Mouse (Mus musculus) naive thymus-derived CD4-positive, alpha-beta T cell, adult 2 months (primary cell): ENCODE measurements at regions not wholly inside any gene's neighbourhood (a gene's known extent, or its start where the extent isn't known, plus 50 kb on each side); places are given as distances from the start of the nearest gene placed in this dataset.

Source experiments
- DNase-seq: peaks from one replicate; pipeline ENCODE4 v3.0.0-alpha.2; 2011; ENCODE audit warnings: low read depth

DNA sequence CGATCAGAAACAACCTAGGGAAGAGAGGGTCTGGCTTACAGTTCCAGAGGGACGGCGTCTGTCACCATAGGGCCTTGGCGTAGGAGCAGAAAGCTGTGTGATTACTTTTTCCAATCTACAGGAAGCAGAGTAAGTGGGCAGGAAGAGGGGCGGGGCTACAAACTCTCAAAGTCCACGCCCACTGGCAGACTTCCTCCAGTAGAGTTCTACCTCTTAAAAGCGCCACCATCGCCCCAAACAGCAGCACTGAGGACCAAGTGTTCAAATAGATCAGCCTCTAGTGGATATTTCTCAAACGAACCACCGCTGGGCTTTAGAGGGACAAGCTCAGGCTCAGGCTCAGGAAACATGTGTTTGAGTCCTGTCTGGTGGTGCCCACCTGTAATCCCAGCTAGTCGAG, 231.2 kb upstream of the Msx2 start:
- DNase-seq, result no peak

DNA sequence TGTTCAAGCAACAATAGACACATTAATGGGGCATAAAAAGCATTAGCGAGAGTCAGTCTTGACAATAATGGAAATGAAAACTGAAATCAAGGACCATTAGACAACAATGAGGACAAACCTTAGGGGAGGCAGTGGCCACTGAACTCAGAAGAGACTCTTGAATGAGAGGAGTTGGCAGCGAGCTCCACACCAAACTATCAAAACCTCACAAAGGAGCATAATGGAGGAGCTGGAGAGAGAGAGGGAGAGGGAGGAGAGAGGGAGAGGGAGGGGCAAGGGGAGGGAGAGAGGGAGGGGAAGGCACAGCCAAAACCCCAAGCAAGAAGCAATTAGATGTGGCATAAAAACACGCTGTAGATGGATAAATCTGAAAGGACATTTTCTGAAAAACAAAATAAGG, 227.4 kb upstream of the Msx2 start:
- DNase-seq, result no peak

DNA sequence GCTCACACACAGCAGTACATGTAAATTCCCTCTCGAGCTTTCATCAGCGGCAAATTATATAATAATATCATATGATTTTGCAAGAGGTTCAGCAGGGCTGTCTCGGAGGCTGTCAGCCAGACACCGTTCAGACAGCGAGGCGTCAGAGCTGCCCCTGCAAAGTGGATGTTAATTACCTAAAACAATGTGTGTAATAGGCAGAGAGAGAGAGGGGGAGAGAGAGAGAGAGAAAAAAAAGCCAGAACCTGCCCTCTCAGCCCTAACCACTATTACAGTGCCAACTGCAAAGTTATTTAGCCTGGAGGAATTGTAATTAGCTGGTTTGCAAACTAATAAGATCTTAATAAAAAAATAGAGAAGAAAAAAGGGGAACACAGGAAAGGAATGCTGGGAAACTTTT, 225.1 kb upstream of the Msx2 start:
- no peak for DNase-seq

DNA sequence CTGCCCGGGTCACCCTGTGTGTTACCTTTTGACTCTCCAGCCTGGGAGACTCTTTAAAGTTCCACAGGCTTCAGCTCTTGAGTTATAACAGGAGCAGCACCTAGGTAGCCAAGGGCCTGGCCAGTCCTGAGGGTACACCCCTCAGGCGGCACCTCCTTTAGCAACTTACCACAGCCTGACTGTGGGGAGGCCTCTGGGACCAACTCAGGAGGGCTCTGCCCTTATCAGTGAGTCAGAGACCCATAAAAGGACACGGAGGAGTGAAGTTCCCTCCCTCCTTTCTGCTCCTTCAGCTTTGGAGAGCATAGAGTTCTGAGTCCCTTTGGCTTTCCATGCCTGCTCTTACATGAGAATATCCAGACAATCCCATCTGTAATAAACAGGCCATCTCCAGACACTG, 222.5 kb upstream of the Msx2 start:
- DNase-seq, result no peak

DNA sequence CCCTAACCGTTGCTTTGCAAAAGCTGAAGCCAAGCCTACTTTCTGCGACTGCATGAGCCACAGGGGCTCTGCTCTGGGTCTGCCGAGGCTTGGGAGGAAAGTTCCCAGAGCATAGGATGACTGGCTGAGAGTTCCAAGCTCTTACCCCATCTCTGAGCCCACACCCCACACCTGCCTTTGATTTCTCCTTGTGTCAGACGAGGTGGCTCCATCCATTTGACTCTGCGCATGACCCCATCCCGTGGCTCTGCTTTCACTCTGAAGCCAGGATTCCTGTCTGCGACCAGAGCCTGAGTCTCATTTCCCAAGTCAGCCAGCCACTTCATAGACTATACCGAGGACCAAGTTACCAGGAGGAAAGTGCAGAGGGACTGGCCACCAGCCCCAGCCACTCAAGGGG, 216.1 kb upstream of the Msx2 start:
- DNase-seq, result no peak

DNA sequence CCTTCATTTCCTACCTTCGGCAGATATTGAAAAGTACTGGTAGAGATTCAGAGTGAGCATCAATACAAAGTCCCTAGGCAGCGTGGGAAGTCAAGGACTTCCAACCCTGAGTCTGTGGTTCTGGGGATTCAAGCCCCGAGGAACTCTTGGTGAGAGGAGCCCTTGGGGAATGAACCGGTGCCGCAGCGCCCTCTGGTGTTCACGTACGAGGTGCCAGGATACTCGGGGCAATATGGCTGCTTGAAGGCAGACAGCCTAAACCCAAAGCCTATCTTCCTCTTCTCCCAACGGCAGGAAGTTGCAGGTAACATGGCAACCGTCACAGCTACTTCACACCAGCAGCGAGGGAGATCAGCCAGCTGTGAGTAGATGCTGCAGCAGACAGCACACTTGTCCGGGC, 215.6 kb upstream of the Msx2 start:
- no peak for DNase-seq

DNA sequence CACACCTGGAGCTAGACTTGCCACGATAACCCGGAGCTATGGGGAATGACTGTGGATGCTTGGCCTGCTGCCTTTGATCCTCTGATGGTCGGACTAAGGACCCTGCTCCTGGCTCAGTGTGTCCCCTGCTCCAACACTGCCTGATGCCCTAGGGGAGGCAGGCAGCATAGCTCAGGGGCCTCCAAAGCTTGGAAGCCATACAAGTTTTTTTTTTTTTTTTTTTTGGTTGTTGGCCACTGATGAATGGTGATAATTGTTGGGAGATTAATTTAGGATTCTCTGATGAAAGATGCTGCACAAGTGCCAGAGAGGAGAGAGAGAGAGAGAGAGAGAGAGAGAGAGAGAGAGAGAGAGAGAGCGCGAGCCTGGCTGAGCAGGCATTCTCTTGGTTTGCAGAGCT, 211.6 kb upstream of the Msx2 start:
- no peak for DNase-seq

DNA sequence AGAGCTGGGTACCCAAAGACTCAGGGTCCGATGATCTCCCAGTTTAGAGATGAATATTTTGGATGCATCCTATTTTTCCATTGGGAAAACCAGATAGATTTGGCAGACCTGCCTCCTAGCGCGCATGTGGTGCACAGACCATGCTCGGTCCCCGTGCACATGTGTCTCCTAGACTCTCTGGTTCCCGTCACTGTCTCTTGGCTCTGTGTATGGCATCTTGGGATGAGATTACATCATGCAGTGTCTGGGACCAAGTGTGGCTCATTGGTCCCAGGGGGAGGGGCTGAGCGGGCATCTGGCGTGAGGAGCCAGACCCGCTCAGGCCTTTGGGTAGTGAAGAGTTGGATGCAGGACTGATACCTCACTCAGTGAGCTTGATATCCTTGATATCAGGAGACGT, 204.3 kb upstream of the Msx2 start:
- DNase-seq, result no peak

DNA sequence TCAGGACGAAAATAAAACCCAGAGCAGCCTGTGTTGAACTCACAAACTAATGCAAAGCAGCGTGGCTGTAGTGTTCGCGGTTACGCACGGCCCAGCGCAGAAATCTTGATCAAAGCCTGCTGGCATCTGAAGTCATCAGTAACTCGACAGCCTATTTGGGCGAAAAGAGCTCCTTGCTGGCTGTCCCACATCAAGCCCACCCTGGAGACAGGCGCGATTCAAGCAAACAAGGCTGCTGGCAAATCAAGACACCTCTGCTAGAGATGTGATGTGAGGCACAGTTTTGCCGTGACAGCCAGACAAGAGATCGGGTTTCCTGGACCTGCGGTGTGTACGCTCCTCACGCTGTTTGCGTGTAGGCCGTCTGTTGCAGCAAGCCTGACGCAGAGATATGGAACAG, 197.5 kb upstream of the Msx2 start:
- DNase-seq, result no peak

DNA sequence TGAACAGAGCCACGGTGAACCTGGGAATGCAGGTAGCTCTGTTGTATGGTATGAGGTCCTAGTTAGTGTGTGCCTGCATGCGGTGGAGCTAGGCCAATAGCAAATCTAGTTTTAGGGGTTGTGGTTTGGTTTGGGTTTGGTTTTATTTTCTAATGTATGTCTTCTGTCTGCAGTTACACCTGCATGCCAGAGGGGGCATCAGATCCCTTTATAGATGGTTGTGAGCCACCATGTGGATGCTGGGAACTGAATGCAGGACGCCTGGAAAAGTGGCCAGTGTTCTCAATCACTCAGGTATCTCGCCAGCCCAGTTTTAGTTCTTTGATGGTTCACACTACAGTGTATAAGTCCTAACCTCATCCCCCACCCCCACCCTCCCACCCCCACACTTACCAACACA, 194.6 kb upstream of the Msx2 start:
- no peak for DNase-seq

DNA sequence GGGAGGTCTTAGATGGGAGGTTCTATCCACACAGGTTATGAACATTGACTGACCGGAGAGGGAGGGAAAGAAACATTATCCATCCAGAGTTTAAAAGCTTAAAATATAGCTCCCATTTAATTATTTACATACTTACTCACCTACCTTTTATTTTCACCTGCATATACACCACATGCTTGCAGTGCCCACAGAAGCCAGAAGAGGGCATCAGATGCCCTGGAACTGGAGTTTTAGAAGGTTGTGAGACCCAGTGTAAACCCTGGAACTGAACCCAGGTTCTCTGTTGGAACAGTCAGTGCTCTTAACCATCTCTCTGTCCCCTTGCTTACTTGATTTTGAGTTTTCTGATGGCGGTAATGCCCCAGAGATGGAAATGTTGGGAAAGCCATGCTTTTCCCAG, 192.7 kb upstream of the Msx2 start:
- DNase-seq, result no peak

DNA sequence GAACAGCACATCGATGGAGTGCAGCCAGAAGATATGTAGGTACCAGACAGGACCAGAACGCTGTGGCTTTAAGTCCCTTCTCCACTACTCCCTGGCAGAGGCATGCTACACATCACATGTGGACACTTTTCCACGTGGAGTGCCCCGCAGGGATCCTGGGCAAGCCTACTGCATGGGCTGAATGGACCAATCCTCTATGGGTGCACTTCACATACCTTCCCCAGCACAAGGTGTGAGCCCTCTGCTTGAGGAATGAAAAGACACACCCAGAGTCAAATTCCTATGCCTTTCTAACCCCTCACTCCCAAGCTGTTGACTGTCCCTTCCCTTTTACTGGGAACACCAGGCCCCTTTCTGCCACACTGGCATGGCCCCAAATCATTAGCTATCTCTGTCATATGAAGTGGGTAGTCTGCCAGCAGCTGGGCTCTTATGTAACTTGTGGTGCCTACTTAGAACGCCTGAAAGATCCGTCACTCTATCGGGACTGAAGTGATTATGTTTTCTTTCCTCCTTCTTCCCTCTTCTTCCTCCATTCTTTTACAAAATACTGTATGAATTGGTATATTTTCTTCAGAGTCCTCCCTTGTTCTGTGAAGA, 191.9 kb upstream of the Msx2 start:
- no peak for DNase-seq

DNA sequence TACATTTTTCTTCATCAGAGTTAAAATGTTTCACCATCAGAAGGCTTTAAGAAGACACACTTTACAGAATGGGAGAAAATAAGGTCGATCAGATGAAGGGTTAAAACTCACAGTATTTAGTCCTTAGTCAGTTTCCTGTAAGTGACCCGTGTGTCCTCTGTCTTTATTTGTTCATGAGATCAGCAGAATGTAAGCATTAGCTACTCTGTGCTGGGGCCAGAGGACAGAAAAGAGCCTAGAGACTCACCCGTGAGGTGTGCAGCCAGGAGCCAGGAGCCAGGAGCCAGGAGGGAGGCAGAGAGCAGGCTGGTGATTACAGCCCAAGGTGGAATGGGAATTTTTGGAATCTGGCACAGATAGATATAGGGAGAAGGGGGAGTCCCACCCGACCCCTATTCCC, 180.0 kb upstream of the Msx2 start:
- DNase-seq, result no peak

DNA sequence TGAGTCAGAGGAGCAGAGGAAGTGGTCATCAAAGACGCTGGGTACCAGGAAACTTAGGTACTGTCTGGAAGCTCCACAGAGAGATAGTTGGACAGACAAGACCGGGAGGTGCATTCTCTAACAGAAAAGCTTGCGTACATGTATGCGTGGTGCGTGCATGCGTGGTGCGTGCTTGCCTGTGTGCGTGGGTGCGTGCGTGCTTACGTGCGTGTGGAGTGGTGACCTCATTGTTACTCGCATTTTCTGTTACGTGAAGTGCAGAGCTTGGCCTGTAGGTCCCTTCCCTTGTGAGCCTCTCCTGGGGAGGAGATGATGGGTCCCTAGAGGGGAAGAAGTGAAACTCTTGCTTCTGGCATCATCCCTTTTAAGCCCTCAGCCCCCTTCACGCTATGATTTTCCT, 175.5 kb upstream of the Msx2 start:
- DNase-seq, result no peak

DNA sequence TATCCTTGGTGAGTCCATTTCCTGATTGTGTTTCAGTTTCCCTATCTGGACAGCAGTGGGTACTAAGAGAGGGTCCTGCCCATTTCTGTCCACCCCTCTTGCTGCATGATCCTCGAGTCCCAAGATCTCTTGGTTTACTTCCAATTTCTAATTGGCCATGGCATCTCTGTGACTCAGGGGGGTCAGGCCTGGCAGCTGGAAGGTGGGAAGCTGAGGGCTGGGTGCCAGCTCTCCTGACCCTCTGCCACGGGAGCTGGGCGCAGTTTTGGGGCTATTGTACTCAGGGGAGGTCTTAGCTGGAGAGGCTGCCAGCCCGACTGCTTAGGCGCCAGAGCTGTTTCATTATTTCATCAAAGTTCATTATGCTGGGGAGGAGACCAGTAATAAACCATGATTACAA, 169.7 kb upstream of the Msx2 start:
- DNase-seq, result no peak

DNA sequence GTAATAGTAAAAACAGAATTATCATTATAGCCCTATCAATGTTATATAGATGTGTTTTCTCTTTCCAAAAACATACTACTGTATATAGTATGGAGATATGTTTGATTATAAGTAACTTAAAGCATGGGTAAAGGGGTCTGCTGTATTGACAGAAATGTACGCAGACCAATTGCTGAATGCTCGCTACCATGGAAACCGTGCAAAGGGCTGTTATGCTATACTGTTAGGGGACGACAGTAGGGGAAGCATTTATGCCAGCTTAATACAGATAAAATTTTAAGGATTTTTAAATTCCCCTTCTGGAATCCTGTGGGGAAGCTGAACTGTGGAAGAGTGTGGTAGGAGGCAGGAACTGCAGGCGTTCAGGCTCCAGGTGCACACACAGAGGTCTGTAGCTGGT, 166.7 kb upstream of the Msx2 start:
- no peak for DNase-seq

DNA sequence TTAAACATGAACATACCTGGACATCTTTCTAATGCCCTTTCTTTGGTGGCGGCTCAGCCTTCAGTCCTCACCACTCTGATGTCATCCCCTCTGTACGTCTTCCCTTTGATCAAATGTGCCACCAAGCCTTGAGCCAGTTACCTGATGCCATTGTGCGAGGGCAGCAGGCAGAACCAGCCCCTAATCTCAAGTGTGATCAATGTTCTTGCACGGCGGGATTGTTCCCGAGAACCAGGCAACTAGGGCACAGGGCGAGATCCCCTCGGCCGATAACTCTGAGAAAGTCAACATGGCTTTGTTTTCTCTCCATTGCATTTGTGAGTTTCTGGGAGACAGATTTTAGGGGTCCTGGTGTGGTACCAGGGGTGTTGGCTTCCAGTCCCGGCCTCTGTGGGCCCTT, 166.2 kb upstream of the Msx2 start:
- DNase-seq, result no peak

DNA sequence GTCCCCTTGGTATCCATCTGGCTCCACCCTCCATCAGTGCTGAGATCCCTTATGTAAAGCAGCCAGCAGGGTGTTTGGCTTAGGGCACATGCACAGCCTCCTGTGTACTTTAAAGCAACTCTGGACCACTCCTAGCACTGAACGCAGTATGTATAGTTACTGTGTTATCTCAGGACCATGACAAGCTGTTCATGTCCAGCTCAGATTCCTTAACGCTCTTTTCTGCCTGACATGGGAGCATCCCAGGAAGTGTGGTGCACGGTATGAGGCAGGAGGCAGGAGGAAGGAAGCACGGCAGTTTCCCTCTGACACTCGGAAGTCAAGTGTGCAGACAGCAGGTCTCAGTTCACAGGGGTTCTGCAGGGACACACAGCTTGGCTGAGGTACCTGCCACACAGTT, 163.1 kb upstream of the Msx2 start:
- DNase-seq, result no peak

DNA sequence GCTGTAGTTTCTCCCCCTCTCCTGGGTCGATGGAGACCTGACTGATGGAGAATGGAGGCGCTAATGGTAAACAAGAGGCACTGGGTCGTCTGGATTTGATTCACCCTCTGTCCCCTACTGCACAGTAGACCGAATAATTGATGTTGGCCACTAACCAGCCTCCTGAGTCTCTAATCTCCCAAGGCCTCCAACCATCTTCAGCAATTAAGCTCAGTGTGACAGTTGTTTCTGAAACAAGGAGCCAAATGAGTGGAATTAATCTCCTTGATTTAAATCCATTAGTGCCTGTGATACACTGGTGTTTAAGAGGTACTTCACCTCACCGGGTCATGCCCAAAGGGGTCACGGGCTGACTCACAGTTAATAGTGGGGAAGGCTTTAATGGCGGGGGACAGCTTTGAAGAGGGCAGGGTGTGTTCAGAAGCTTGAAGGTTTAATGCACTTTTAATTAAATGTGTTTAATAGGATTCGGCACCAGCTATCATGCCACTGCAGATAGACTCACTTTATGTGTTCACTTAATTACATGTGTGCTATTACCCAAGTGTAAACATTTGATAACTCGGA, 161.8 kb upstream of the Msx2 start:
- DNase-seq, result no peak

DNA sequence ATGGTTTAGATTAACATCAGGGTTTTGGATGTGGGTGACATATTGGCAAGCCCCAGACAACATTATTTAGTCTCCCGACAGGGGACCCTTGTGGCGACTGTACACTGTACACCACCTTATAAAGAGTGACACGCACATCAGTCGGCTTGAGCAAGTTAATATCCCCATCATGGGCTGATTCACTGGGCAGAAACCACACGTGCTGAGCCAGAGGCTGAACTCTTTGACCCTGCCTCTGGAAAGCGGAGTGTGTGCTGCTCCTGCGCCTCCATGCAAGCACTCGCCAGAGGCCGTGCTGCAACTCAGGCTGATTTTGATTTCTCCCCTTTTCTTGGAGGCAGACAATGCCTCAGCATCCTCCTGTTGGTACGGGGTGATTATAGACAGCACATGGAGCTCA, 125.2 kb upstream of the Msx2 start:
- DNase-seq, result no peak

DNA sequence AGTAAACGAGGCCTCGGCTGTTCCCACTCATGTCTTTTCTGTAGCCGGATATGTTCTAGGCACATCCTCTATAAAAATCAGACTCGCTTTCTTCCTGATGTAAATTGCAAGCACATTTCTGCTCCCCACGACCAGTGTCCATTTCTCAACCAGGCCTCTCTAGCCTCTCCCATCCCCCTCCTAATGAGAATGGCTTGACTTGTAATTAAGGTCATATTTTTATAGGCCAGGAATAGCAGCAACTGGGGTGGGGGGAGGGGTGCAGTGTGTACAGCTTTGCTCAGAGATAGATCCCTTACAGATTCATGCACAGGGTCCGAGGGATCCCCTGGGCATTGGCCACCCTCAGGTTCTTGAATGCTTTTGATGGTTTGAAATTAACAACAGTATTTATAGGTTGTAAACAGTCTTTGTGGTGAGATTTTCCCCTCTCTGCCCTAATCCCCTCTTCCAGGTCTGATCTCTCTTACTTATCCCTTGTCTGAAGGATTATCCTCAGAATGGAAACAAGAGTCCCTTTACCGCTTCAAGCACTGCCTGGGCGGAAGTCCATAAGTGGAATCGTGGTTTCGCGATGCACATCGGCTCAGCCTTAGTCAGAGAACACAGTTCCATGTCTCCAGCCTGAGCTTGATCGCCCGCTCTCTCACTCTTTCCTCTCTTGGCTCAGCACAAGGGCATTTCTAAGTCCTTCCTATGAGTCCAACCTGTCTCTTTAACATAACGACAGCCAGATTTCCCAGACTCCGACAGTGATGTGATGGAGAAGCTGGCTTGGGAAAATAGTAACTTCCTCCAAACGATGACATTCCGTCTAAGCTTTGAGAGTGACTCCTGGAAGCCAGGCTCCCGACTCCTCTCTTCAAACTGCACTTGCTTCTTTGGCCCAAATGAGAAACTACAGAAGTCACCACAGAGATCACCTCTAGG, 124.3 kb upstream of the Msx2 start:
- DNase-seq, result no peak

DNA sequence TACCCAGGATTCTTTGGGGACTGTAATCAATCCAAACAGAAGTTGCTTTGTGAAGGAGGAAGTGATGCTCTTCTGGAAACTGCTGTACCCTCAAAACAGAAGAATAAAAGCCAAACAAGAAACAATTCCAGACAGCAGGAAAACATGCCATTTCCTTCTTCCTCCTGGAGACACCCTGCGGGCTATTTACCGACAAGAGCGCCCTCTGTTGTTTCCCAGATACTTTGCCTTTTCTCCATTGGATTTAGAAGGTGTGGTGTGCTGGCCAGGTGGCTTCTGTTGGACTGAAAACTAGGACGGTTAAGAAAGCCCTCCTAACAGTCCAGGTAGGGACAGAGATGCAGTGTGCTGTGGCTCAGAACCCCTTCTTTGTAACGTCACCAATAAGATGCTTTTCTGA, 119.9 kb upstream of the Msx2 start:
- no peak for DNase-seq

DNA sequence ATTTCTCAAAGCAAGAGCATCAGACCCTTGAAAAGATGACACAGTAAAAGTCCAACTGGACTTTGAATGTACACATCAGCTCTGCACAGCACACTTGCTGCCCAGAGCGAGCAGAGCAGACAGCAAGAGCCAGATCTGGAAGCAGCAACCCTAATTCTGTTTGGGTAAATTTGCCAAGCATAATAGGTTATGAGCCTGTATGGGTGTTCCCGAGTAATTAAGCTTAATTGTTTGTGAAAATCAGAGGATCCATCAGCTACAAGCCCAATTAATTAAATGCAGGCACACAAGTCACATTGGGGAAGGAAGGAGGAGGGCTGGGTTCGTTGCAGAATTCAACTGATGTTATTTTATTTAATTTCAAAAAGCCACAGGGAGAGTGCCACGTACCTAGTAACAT, 113.9 kb upstream of the Msx2 start:
- no peak for DNase-seq
